Mouse (Mus musculus): ENCODE measurements around the gene Ticam1.

- TF ChIP-seq CTCF (IDR thresholded peaks at IDR 0.05; ENCODE audit: borderline replicate concordance, extremely low read depth, insufficient read depth, insufficient read length) (no peak), POLR2A (IDR thresholded peaks at IDR 0.05; ENCODE audit: borderline replicate concordance, extremely low read depth, insufficient read depth, insufficient read length, poor library complexity, severe bottlenecking) (no peak)
Measured at GRCm38 (mm10) chr17:56265869-56266268, 10.7 kb downstream of the Ticam1 start.

Measured in brain, embryonic 14.5 days (tissue).